Mouse (Mus musculus): ENCODE data around the gene Pcnt. TPM values are rescaled to one million over a fixed set of nuclear protein-coding genes. Genes with fewer than 3 reads are reported as not detected.

Pcnt gene
- polyA plus RNA-seq, 1 experiment from 2014 or later: 18.1 TPM

- Histone ChIP-seq H3K4me1 (peaks cover 26% of the 10 kb centered on the region), H3K27me3 (no peaks in the 10 kb centered on the region), H3K4me3 (peak overlapping the region; percentile 54), H3K27ac (no peak overlapping the region), H3K4me2 (replicated peaks) (peak overlapping the region; percentile 73), H3K9ac (0 out of 2 replicates have a peak overlapping the region, but pooled peaks have one; percentile 88), H3K36me3 (peaks cover 13% of the 10 kb centered on the region), H3K9me3 (no peaks in the 10 kb centered on the region)
- WGBS: 14% methylated on average over 8 of the region's 8 CpGs
- no peak for ATAC-seq (ENCODE audit: insufficient number of reproducible peaks, insufficient read depth, low FRiP score, low TSS enrichment)
Measured at GRCm38 (mm10) chr10:76346043-76346491, 96.5 kb downstream of the Pcnt start.

GRCm38 (mm10) chr10:76345540-76345902 lies 97.1 kb downstream of the Pcnt start:
- Histone ChIP-seq H3K9ac (peak overlapping the region; percentile 88), H3K27ac (peak overlapping the region; percentile 46; the same call in 1 of the 2 replicates), H3K27me3 (no peaks in the 10 kb centered on the region), H3K4me2 (replicated peaks) (peak overlapping the region; percentile 73), H3K4me3 (peak overlapping the region; percentile 54), H3K9me3 (no peaks in the 10 kb centered on the region), H3K36me3 (peaks cover 7% of the 10 kb centered on the region), H3K4me1 (peaks cover 26% of the 10 kb centered on the region)
- ATAC-seq (ENCODE audit: insufficient number of reproducible peaks, insufficient read depth, low FRiP score, low TSS enrichment): 0 out of 2 replicates have a peak, but pooled peaks have one; percentile 5
- 3% methylated on average over 12 of the region's 12 CpGs for WGBS

- Histone ChIP-seq H3K9ac (peak within 1 kb of the TSS; percentile 88), H3K9me3 (no peaks in the 10 kb centered on the region), H3K4me2 (replicated peaks) (peak within 1 kb of the TSS; percentile 73), H3K4me3 (peak within 1 kb of the TSS; percentile 54), H3K4me1 (peaks cover 26% of the 10 kb centered on the region), H3K27ac (peak within 1 kb of the TSS; percentile 87), H3K27me3 (no peaks in the 10 kb centered on the region), H3K36me3 (0 out of 2 replicates have a peak, but pooled peaks cover 3% of the 10 kb centered on the region)
- WGBS: 1% methylated on average over 80 of the region's 94 CpGs
- ATAC-seq (ENCODE audit: insufficient number of reproducible peaks, insufficient read depth, low FRiP score, low TSS enrichment): peak; percentile 81
Measured at GRCm38 (mm10) chr10:76344711-76345539, 97.7 kb downstream of the Pcnt start, which contains the start of gene Dip2a. Dip2a (minus strand) TSS chr10:76345291.

GRCm38 (mm10) chr10:76334350-76334749 lies 108.2 kb downstream of the Pcnt start:
- 45% methylated on average over 4 of the region's 4 CpGs for WGBS
- no peaks in the 10 kb centered on the region for H3K27me3 ChIP-seq
- ATAC-seq (ENCODE audit: insufficient number of reproducible peaks, insufficient read depth, low FRiP score, low TSS enrichment): no peak
- 0 out of 2 replicates have a peak, but pooled peaks cover 3% of the 10 kb centered on the region for H3K36me3 ChIP-seq
- H3K9ac ChIP-seq: no peak overlapping the region
- H3K4me1 ChIP-seq: no peaks in the 10 kb centered on the region
- no peaks in the 10 kb centered on the region for H3K9me3 ChIP-seq
- H3K27ac ChIP-seq: no peak overlapping the region
- no peak overlapping the region for H3K4me2 ChIP-seq (replicated peaks)
- no peak overlapping the region for H3K4me3 ChIP-seq

GRCm38 (mm10) chr10:76332040-76332439 lies 110.5 kb downstream of the Pcnt start:
- H3K4me3 ChIP-seq: no peak overlapping the region
- no peaks in the 10 kb centered on the region for H3K4me1 ChIP-seq
- H3K27me3 ChIP-seq: no peaks in the 10 kb centered on the region
- H3K36me3 ChIP-seq: no peaks in the 10 kb centered on the region
- H3K9me3 ChIP-seq: no peaks in the 10 kb centered on the region
- WGBS: 79% methylated on average over 2 of the region's 2 CpGs
- no peak for ATAC-seq (ENCODE audit: insufficient number of reproducible peaks, insufficient read depth, low FRiP score, low TSS enrichment)
- no peak overlapping the region for H3K4me2 ChIP-seq (replicated peaks)
- H3K27ac ChIP-seq: no peak overlapping the region
- H3K9ac ChIP-seq: no peak overlapping the region

- Histone ChIP-seq H3K27ac (no peak overlapping the region), H3K4me1 (no peaks in the 10 kb centered on the region), H3K36me3 (0 out of 2 replicates have a peak, but pooled peaks cover 3% of the 10 kb centered on the region), H3K4me3 (no peak overlapping the region), H3K27me3 (no peaks in the 10 kb centered on the region), H3K4me2 (replicated peaks) (no peak overlapping the region), H3K9ac (no peak overlapping the region), H3K9me3 (no peaks in the 10 kb centered on the region)
- 81% methylated on average over 4 of the region's 4 CpGs for WGBS
- ATAC-seq (ENCODE audit: insufficient number of reproducible peaks, insufficient read depth, low FRiP score, low TSS enrichment): no peak
Measured at GRCm38 (mm10) chr10:76329093-76329492, 113.5 kb downstream of the Pcnt start.

- Histone ChIP-seq H3K9ac (no peak overlapping the region), H3K36me3 (0 out of 2 replicates have a peak, but pooled peaks cover 3% of the 10 kb centered on the region), H3K27ac (no peak overlapping the region), H3K4me1 (no peaks in the 10 kb centered on the region), H3K4me3 (no peak overlapping the region), H3K9me3 (no peaks in the 10 kb centered on the region), H3K4me2 (replicated peaks) (no peak overlapping the region), H3K27me3 (no peaks in the 10 kb centered on the region)
- WGBS: 82% methylated on average over 3 of the region's 3 CpGs
- no peak for ATAC-seq (ENCODE audit: insufficient number of reproducible peaks, insufficient read depth, low FRiP score, low TSS enrichment)
Measured at GRCm38 (mm10) chr10:76328574-76328973, 114.0 kb downstream of the Pcnt start.

GRCm38 (mm10) chr10:76326304-76327006 lies 116.1 kb downstream of the Pcnt start:
- no peaks in the 10 kb centered on the region for H3K9me3 ChIP-seq
- no peak overlapping the region for H3K4me3 ChIP-seq
- no peaks in the 10 kb centered on the region for H3K27me3 ChIP-seq
- no peak overlapping the region for H3K4me2 ChIP-seq (replicated peaks)
- H3K27ac ChIP-seq: no peak overlapping the region
- no peaks in the 10 kb centered on the region for H3K4me1 ChIP-seq
- no peak overlapping the region for H3K9ac ChIP-seq
- peaks cover 3% of the 10 kb centered on the region; the same call in 1 of the 2 replicates for H3K36me3 ChIP-seq
- WGBS: 77% methylated on average over 6 of the region's 6 CpGs
- no peak for ATAC-seq (ENCODE audit: insufficient number of reproducible peaks, insufficient read depth, low FRiP score, low TSS enrichment)

- peaks cover 42% of the 10 kb centered on the region for H3K36me3 ChIP-seq
- no peak for ATAC-seq (ENCODE audit: insufficient number of reproducible peaks, insufficient read depth, low FRiP score, low TSS enrichment)
Measured at GRCm38 (mm10) chr10:76317623-76318022, 125.0 kb downstream of the Pcnt start.

GRCm38 (mm10) chr10:76316194-76316593 lies 126.4 kb downstream of the Pcnt start:
- ATAC-seq (ENCODE audit: insufficient number of reproducible peaks, insufficient read depth, low FRiP score, low TSS enrichment): no peak
- H3K36me3 ChIP-seq: peaks cover 49% of the 10 kb centered on the region
- 76% methylated on average over 7 of the region's 7 CpGs for WGBS
- H3K27ac ChIP-seq: no peak overlapping the region
- no peaks in the 10 kb centered on the region for H3K4me1 ChIP-seq
- no peak overlapping the region for H3K4me2 ChIP-seq (replicated peaks)
- H3K9me3 ChIP-seq: no peaks in the 10 kb centered on the region
- no peaks in the 10 kb centered on the region for H3K27me3 ChIP-seq
- no peak overlapping the region for H3K4me3 ChIP-seq
- no peak overlapping the region for H3K9ac ChIP-seq

More at GRCm38 (mm10) chr10:76317623-76318022, 125.0 kb downstream of the Pcnt start:
- no peak overlapping the region for H3K27ac ChIP-seq
- H3K4me3 ChIP-seq: no peak overlapping the region
- 85% methylated on average over 12 of the region's 12 CpGs for WGBS
- H3K9ac ChIP-seq: no peak overlapping the region
- no peak overlapping the region for H3K4me2 ChIP-seq (replicated peaks)
- H3K27me3 ChIP-seq: no peaks in the 10 kb centered on the region
- H3K4me1 ChIP-seq: no peaks in the 10 kb centered on the region
- no peaks in the 10 kb centered on the region for H3K9me3 ChIP-seq

GRCm38 (mm10) chr10:76306738-76307137 lies 135.8 kb downstream of the Pcnt start:
- Histone ChIP-seq H3K27ac (no peak overlapping the region), H3K4me2 (replicated peaks) (no peak overlapping the region), H3K27me3 (no peaks in the 10 kb centered on the region), H3K4me1 (no peaks in the 10 kb centered on the region), H3K4me3 (no peak overlapping the region), H3K9ac (no peak overlapping the region), H3K36me3 (peaks cover 42% of the 10 kb centered on the region), H3K9me3 (no peaks in the 10 kb centered on the region)
- ATAC-seq (ENCODE audit: insufficient number of reproducible peaks, insufficient read depth, low FRiP score, low TSS enrichment): no peak
- 90% methylated on average over 9 of the region's 9 CpGs for WGBS
